In genomic region chr1:166090306-166090705, GRCm38 (mm10) we compare ENCODE assay signal across 17 mouse cellular contexts. TPM values are rescaled to one million over a fixed set of nuclear protein-coding genes. Genes with fewer than 3 reads are reported as not detected.
DNase-seq lines count a peak whose midpoint lies in the region; ATAC-seq and TF ChIP-seq lines count a peak whose summit lies in the region.
"Had no signal": no experiment of that assay in that cellular context is flagged by ENCODE, and none has a peak within 500 bp of the region (broad histone marks: within the 10 kb centered on the region; RNA-seq: fewer than 3 reads in every experiment).

No protein-coding gene starts in this region.

- no peak for TF ChIP-seq POLR2A in myocyte (IDR thresholded peaks at IDR 0.05; ENCODE audit: insufficient read length, low read depth)

- H3K27me3 ChIP-seq in C2C12 (ENCODE audit: control insufficient read depth, insufficient read depth, insufficient read length), result no peaks in the 10 kb centered on the region
- no peaks in the 10 kb centered on the region for H3K27me3 ChIP-seq in myocyte (ENCODE audit: control insufficient read depth, insufficient read depth, insufficient read length)
- no peaks in the 10 kb centered on the region for H3K27me3 ChIP-seq in kidney, embryonic 14.5 days (ENCODE audit: control insufficient read depth, insufficient read depth, low read length)
- H3K27me3 ChIP-seq: CH12.LX had no signal

- H3K79me2 ChIP-seq in C2C12 (ENCODE audit: control insufficient read depth, insufficient read depth) (no peaks in the 10 kb centered on the region), myocyte (ENCODE audit: control insufficient read depth, insufficient read depth) (no peaks in the 10 kb centered on the region)

- H3K4me2 ChIP-seq in myocyte (ENCODE audit: low read depth), result peak overlapping the region; percentile 37
- H3K4me2 ChIP-seq in kidney, embryonic 14.5 days (replicated peaks; ENCODE audit: low read depth, low read length), result no peak overlapping the region

- DNase-seq in c-Kit-positive CD71-positive TER-119-positive erythroid progenitor cells, embryonic 14.5 days (ENCODE audit: low spot score), result no peak
- DNase-seq: adrenal gland, adult 8-10 months; adrenal gland, postnatal 10 days; B cell, adult 2 months; cerebellum, adult 11 months; cerebellum, adult 11-12 months; cerebellum, adult 18-20 months; cerebellum, adult 2 months; cerebellum, adult 8-10 months had no signal

- no peak for ATAC-seq in kidney, embryonic 14.5 days (ENCODE audit: low FRiP score, low TSS enrichment)
- ATAC-seq: activated CD4-positive, CD25-positive, alpha-beta regulatory T cell, adult 4 months; CD4-positive, CD25-positive, alpha-beta regulatory T cell, adult 4 months; Patski had no signal

- no peak overlapping the region for H3K9ac ChIP-seq in kidney, embryonic 14.5 days (ENCODE audit: low read depth, low read length)

- H3ac ChIP-seq in C2C12 (ENCODE audit: control insufficient read depth, insufficient read length, low read depth) (no peak overlapping the region), myocyte (ENCODE audit: control insufficient read depth, insufficient read length) (no peak overlapping the region)

- H3K4me3 ChIP-seq in C2C12 (ENCODE audit: insufficient read depth, poor library complexity, severe bottlenecking), result no peak overlapping the region
- no peak overlapping the region for H3K4me3 ChIP-seq in myocyte
- no peak overlapping the region for H3K4me3 ChIP-seq in kidney, embryonic 14.5 days (ENCODE audit: low read length)

- WGBS in kidney, embryonic 14.5 days, result 89% methylated on average over 2 of the region's 2 CpGs

- H3K36me3 ChIP-seq in C2C12 (ENCODE audit: control insufficient read depth, insufficient read depth) (no peaks in the 10 kb centered on the region), myocyte (ENCODE audit: control insufficient read depth, insufficient read depth) (no peaks in the 10 kb centered on the region)
- H3K36me3 ChIP-seq in kidney, embryonic 14.5 days (ENCODE audit: control insufficient read depth, insufficient read depth, low read length), result no peaks in the 10 kb centered on the region
- H3K36me3 ChIP-seq: G1E had no signal

- H3K27ac ChIP-seq in kidney, embryonic 14.5 days (ENCODE audit: low read depth, low read length), result no peak overlapping the region

- H3K79me3 ChIP-seq in C2C12 (ENCODE audit: low read depth), result no peaks in the 10 kb centered on the region

- TF ChIP-seq CTCF in C2C12 (IDR thresholded peaks at IDR 0.05; ENCODE audit: control insufficient read depth, insufficient read depth, insufficient read length), result no peak

- H3K4me1 ChIP-seq in kidney, embryonic 14.5 days (ENCODE audit: control insufficient read depth, insufficient read depth, low read length), result no peaks in the 10 kb centered on the region

- no peaks in the 10 kb centered on the region for H3K9me3 ChIP-seq in kidney, embryonic 14.5 days (ENCODE audit: control insufficient read depth, low read length)
- H3K9me3 ChIP-seq: G1E had no signal

TF ChIP-seq in C2C12, 6 proteins besides CTCF, POLR2A, EP300 and RAD21:
- TF ChIP-seq CEBPB (IDR thresholded peaks at IDR 0.05; ENCODE audit: low read depth), result no peak
- TF ChIP-seq USF1 (IDR thresholded peaks at IDR 0.05; ENCODE audit: low read depth), result no peak
- peak; percentile 48 for TF ChIP-seq MYOD1 (IDR thresholded peaks at IDR 0.05; ENCODE audit: control insufficient read depth, insufficient read length, low read depth)

TF ChIP-seq in myocyte, 11 proteins besides CTCF, POLR2A, EP300 and RAD21:
- TF ChIP-seq MYOG (IDR thresholded peaks at IDR 0.05; ENCODE audit: control insufficient read depth in 1 of 3, insufficient read depth in 1 of 3, insufficient read length in 2 of 3, low read depth in 2 of 3) (no peak), TCF3 (IDR thresholded peaks at IDR 0.05; ENCODE audit: insufficient read length, low read depth) (no peak), REST (IDR thresholded peaks at IDR 0.05; ENCODE audit: insufficient read depth, insufficient read length) (no peak), MYOD1 (IDR thresholded peaks at IDR 0.05; ENCODE audit: control insufficient read depth in 1 of 3, insufficient read length in 2 of 3, low read depth in 2 of 3) (peak; percentile 30 to 73 (median 71)), MAX (IDR thresholded peaks at IDR 0.05; ENCODE audit: low read depth) (no peak)

RNA-seq across cellular contexts. Expression of gene Dusp27, which starts 37.4 kb away (rescaled TPM):
- polyA plus RNA-seq in C2C12 (2012; fragmentation: generic; extraction: Trizol), result 5.4 TPM
- 38.3 TPM for polyA plus RNA-seq in myocyte (2012; fragmentation: generic; extraction: Trizol)
- 0.20 and 0.39 TPM in 2 replicates for polyA plus RNA-seq in kidney, embryonic 14.5 days (2014; fragmentation: Nextera tagmentation; extraction: Ambion mirVana)
- polyA plus RNA-seq: activated CD4-positive, CD25-positive, alpha-beta regulatory T cell, adult 4 months; CD4-positive, CD25-positive, alpha-beta regulatory T cell, adult 4 months; G1E; Patski had no signal

RNA-seq across cellular contexts. Expression of gene Gpa33, which starts 39.7 kb away (rescaled TPM):
- polyA plus RNA-seq in C2C12 (2012; fragmentation: generic; extraction: Trizol) (0.37 TPM), myocyte (2012; fragmentation: generic; extraction: Trizol) (0.29 TPM)
- polyA plus RNA-seq in kidney, embryonic 14.5 days (2014; fragmentation: Nextera tagmentation; extraction: Ambion mirVana), result 0.55 and 0.74 TPM in 2 replicates
- polyA plus RNA-seq: activated CD4-positive, CD25-positive, alpha-beta regulatory T cell, adult 4 months; CD4-positive, CD25-positive, alpha-beta regulatory T cell, adult 4 months; cerebellum, adult 2 months; G1E; Patski had no signal
